Mouse (Mus musculus) ovary, postnatal 14 days (tissue): ENCODE data around the gene Rps15.

Experiments used
- DNase-seq: peaks from one replicate; pipeline ENCODE4 v3.0.0; 2022; ENCODE audit warnings: low spot score

Gene Rps15

DNA sequence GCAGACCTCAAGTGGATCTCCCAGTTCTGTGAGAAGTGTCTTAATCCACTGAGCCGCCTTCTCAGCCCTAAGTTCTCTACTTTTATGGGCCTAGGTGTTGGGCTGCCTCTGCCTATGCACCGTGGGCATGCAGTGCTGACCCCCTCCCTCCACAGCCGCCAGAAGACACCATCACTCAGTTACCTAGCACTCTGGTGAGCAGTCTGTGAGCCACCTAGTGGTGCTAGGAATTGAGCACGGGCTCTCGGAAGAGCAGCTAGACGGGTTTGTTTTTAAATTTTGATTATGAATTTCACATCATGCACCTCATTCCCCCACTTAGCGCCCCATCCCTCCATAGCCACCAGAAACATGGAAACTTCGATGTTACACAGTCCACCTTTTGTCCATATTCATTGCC, 3.6 kb upstream of the Rps15 start:
- no peak for DNase-seq

- DNase-seq: no peak
Observed at GRCm38 (mm10) chr10:80293325-80293724, 1.1 kb downstream of the Rps15 start.

GRCm38 (mm10) chr10:80294311-80294710, 2.1 kb downstream of the Rps15 start:
- DNase-seq: no peak

DNA sequence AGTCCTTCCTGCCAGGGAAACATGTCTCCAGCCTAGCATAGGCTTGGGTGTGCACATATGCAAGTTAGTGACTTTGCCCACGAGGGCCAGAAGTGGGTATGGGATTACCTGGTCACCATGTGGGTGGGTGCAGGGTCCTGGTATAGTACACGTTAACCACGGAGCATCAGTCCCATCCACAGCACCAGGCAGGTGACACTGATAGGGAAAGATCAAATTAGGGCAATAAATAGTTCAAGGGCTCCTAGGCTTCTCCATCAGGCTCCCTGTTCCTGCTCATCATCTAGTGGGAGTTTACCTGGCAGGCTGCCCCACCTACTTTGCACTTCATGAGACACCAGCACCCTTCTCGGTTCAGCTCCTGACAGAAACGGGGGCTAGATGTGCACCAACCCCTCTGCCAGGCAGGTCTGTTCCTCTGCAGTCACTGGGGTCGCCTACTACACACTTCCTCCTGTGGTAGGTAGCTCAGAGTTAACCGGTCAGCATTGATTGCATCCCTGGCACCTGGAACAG, 2.6 kb downstream of the Rps15 start:
- no peak for DNase-seq

DNA sequence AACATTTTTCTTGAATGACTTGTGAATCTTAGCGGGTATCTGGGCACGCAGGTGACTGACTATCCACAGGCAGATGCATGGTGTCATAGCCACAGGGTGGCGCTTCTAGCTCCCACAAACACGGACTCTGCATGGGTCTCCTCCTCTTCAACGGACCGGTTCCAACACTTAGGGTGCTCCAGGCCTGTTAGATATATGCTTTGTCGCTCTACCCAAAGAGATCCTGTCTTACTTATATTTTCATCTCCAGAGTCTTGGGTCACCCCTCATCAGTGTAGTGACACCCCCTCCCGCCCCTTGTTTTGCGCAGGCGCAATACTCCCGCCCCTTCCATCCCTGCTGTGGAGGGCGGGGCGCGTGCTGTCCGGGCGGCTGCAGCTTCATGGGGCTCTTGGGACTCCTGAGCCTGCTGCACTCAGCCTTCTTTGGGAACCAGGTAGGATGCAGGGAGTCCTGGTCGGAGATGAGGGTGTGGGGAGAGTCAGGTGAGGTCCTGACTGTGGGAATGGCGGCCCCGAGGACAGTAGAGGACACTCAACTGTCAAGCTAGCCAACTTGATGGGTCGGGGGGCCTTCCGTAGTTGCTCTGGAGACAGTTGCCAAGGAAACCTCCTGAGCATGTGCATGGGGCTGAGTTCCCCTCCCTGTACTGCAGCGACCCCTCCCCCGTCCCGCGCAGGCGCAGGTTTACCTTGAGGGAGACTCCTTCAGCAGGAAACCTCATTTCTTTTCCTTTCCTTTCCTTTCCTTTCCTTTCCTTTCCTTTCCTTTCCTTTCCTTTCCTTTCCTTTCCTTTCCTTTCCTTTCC, 3.6 kb downstream of the Rps15 start, which contains the start of gene Apc2:
Gene Apc2 (plus strand): TSS at position 360 of the 808 bp plus-strand sequence.
- peak; percentile 50 for DNase-seq

GRCm38 (mm10) chr10:80296824-80297223, 4.6 kb downstream of the Rps15 start:
- DNase-seq: no peak

GRCm38 (mm10) chr10:80297526-80298133, 5.4 kb downstream of the Rps15 start:
- DNase-seq: no peak

GRCm38 (mm10) chr10:80298571-80299281, 6.5 kb downstream of the Rps15 start:
- DNase-seq: no peak

DNA sequence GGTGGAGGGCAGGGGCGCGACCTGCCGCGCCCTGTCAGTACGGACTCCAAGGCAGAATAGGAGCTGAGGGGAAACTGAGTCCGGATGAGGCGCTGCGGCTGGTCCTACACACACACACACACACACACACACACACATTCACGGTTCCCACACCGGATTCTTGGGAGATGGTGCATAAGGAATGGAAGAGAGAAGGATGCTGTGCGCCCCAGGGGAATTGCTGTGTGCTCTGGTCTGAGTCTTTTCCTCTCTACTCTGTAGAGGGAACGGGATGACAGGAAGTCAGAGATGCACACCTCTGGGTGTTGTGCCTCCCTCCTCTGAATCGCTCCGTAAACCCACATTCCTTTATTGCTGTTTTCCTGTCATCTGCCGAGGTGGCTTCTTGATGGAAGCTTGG, 7.0 kb downstream of the Rps15 start:
- no peak for DNase-seq

GRCm38 (mm10) chr10:80299824-80300223, 7.6 kb downstream of the Rps15 start:
- no peak for DNase-seq

- no peak for DNase-seq
Observed at GRCm38 (mm10) chr10:80300672-80301181, 8.5 kb downstream of the Rps15 start.

DNA sequence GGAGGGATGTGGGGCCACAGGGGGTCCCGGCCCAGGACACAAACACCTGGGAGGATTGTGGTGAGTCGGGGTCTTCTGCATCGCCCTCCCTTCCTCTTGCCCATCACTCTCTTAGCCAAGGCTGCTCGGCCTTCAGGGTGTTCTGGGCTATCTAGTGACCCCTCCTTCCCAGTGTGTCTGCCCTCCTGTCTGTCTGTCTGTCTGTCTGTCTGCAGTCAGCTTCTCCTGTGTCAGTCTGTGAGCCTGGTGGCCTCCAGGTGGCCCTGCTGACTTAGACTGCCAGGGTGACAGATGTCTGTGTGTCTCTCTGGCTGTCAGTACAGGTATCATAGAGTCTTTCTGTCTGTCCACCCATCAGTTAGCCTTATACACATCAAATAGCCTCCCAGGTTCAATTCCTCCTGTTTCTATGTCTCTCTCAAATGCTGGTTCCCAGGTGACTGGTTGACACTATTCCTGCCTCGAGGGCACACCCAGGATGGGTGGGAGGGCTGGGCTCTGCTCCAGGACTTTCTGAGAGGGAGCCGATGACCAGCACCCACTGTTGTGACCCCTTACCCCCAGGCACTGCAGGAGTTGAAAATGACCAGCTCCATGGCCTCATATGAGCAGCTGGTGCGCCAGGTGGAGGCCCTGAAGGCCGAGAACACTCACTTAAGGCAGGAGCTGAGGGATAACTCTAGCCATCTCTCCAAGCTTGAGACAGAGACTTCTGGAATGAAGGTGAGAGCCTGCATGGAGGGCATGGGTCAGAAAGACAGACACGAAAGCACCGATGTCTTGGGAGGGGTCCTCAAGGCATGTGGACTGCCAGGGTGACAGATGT, 9.2 kb downstream of the Rps15 start:
- no peak for DNase-seq

GRCm38 (mm10) chr10:80302082-80302355, 9.8 kb downstream of the Rps15 start:
- no peak for DNase-seq

GRCm38 (mm10) chr10:80302471-80302881, 10.2 kb downstream of the Rps15 start:
- DNase-seq: peak; percentile 57

DNA sequence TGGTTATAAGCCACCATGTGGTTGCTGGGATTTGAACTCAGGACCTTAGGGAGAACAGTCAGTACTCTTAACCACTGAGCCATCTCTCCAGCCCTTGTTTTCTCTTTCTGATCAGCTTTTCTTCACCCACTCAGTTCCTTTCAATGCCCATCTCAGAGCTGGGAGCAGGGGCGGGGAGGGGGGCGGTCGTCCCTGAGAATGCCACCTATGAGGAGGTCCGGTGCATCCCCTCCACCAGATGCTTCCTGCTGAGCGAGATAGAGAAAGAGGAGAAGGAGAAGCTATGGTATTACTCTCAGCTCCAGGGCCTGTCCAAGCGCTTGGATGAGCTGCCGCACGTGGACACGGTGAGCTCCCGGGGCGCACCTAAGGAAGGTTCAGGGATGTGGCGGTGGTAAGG, 12.2 kb downstream of the Rps15 start:
- no peak for DNase-seq

GRCm38 (mm10) chr10:80304862-80305261, 12.6 kb downstream of the Rps15 start:
- DNase-seq: no peak

- no peak for DNase-seq
Observed at GRCm38 (mm10) chr10:80311560-80311959, 19.3 kb downstream of the Rps15 start.

- no peak for DNase-seq
Observed at GRCm38 (mm10) chr10:80312586-80313504, 20.6 kb downstream of the Rps15 start.

DNA sequence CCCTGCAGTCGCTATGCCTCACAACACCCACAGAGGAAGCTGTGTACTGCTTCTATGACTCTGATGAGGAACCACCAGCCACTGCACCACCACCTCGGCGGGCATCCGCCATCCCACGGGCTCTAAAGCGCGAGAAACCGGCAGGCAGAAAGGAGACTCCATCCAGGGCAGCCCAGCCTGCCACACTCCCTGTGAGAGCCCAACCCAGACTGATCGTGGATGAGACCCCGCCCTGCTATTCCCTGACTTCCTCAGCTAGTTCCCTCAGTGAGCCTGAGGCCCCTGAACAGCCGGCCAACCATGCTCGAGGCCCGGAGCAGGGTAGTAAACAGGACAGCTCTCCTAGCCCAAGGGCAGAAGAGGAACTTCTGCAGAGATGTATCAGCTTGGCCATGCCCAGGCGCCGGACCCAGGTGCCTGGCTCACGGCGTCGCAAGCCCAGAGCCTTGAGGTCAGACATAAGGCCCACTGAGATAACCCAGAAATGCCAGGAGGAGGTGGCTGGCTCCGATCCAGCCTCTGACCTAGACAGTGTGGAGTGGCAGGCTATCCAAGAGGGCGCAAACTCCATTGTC, 21.5 kb downstream of the Rps15 start:
- no peak for DNase-seq

DNA sequence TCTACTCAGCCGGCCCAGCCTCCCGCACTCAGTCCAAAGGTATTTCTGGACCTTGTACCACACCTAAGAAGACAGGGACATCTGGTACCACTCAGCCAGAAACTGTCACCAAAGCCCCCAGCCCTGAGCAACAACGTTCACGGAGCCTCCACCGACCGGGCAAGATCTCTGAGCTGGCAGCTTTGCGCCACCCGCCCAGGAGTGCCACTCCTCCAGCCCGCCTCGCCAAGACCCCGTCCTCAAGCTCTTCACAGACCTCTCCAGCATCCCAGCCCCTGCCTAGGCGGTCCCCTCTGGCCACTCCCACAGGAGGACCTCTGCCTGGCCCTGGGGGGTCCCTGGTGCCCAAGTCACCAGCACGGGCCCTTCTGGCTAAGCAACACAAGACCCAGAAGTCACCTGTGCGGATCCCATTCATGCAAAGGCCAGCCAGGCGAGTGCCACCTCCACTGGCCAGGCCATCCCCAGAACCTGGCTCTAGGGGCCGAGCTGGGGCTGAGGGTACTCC, 22.3 kb downstream of the Rps15 start:
- no peak for DNase-seq
